Mouse (Mus musculus) mouse embryonic stem cell (cell line): ENCODE results near the gene Pvr.
"Not testable (repeated sequence)": the region's sequence is repeated elsewhere in the genome, so short reads cannot be mapped to it uniquely, and the experiment has no call there.

ENCODE experiments used
- in situ Hi-C, 2 experiments: fragments of 300-500 bp; cut with MboI; formaldehyde crosslinking; loops; 1 replicate in 1 of 2; 3 replicates in 1 of 2; pipeline ENCODE4 v1.14.3; 2019 to 2020; ENCODE audit warnings: low sequenced_read_pairs in 2 of 2, low pct_unique_long_range_greater_than_20kb in 1 of 2, mixed read lengths in 1 of 2; ENCODE audit not compliant: unreplicated experiment in 1 of 2

The Pvr gene

GRCm38 (mm10) chr7:19939555-19940235 is 18.7 kb upstream of the Pvr start:
- in situ Hi-C loops = no loop called here

- in situ Hi-C loops = no loop called here
These were observed 16.4 kb upstream of the Pvr start for GRCm38 (mm10) chr7:19937229-19937821.

- in situ Hi-C loops = no loop called here
These were observed 15.0 kb upstream of the Pvr start for GRCm38 (mm10) chr7:19935961-19936360.

- in situ Hi-C loops = no loop called here
These were observed 14.3 kb upstream of the Pvr start for GRCm38 (mm10) chr7:19935171-19935751.

- in situ Hi-C loops = no loop called here
These were observed 12.2 kb upstream of the Pvr start for GRCm38 (mm10) chr7:19932877-19933809.

GRCm38 (mm10) chr7:19932133-19932876 is 11.3 kb upstream of the Pvr start:
- in situ Hi-C loops = no loop called here

- in situ Hi-C loops = not testable (repeated sequence)
These were observed 9.5 kb upstream of the Pvr start for GRCm38 (mm10) chr7:19930481-19930880.

GRCm38 (mm10) chr7:19928486-19928885 is 7.5 kb upstream of the Pvr start:
- in situ Hi-C loops = no loop called here

- in situ Hi-C loops = no loop called here
These were observed 6.0 kb upstream of the Pvr start for GRCm38 (mm10) chr7:19926849-19927480.

GRCm38 (mm10) chr7:19925376-19925775 is 4.4 kb upstream of the Pvr start:
- in situ Hi-C loops = no loop called here

GRCm38 (mm10) chr7:19923797-19924196 is 2.8 kb upstream of the Pvr start:
- in situ Hi-C loops = no loop called here

- in situ Hi-C loops = no loop called here
These were observed 2.4 kb upstream of the Pvr start for GRCm38 (mm10) chr7:19923354-19923753.

GRCm38 (mm10) chr7:19920166-19920505 is 824 bp downstream of the Pvr start:
- in situ Hi-C loops = no loop called here

- in situ Hi-C loops = loop anchor here in 1 of 2 experiments (5.0 kb wide), 1 partner anchor 43 kb away; no protein-coding TSS in a partner anchor
These were observed 6.4 kb downstream of the Pvr start for GRCm38 (mm10) chr7:19914558-19914957.

GRCm38 (mm10) chr7:19911695-19912524 is 9.1 kb downstream of the Pvr start:
- in situ Hi-C loops = loop anchor here in 1 of 2 experiments (5.0 kb wide), 1 partner anchor 45 kb away; no protein-coding TSS in a partner anchor

- in situ Hi-C loops = loop anchor here in 1 of 2 experiments (5.0 kb wide), 1 partner anchor 46 kb away; no protein-coding TSS in a partner anchor
These were observed 9.7 kb downstream of the Pvr start for GRCm38 (mm10) chr7:19911292-19911658.
